Mouse (Mus musculus) hindbrain, embryonic 14.5 days (tissue): Measurements from ENCODE around the gene Atp9a. TPM values are rescaled to one million over a fixed set of nuclear protein-coding genes. Genes with fewer than 3 reads are reported as not detected.
A peak's percentile ranks its signal among the peaks of the same experiment; 100 is the strongest.

Experiments used
- ATAC-seq: fragments of 200-750 bp; cut with Nextera tagmentation; 2 replicates; pipeline ENCODE4 v1.8.0; 2017; ENCODE audit warnings: moderate number of reproducible peaks, mild to moderate bottlenecking, moderate TSS enrichment, moderate library complexity; ENCODE audit not compliant: low FRiP score
- DNase-seq: peaks from one replicate; pipeline ENCODE4 v3.0.0-alpha.2; 2015; ENCODE audit warnings: low spot score
- H3K27ac ChIP-seq: fragments of 300-500 bp; sonication (generic); 2 replicates; pipeline ENCODE4 v1.5.1; 2014; ENCODE audit warnings: mild to moderate bottlenecking, moderate library complexity
- H3K27me3 ChIP-seq: fragments of 300-500 bp; sonication (generic); 2 replicates; pipeline ENCODE4 v1.6.1; 2014; ENCODE audit warnings: mild to moderate bottlenecking, low read length, mixed read lengths; ENCODE audit not compliant: control insufficient read depth, insufficient read depth
- H3K36me3 ChIP-seq: fragments of 300-500 bp; sonication (generic); replicated peaks from 2 replicates; pipeline ENCODE4 v1.6.1; 2014; ENCODE audit not compliant: control insufficient read depth, insufficient read depth
- H3K4me1 ChIP-seq: fragments of 300-500 bp; sonication (generic); replicated peaks from 2 replicates; pipeline ENCODE4 v1.6.1; 2014; ENCODE audit warnings: antibody characterized with exemption, low read length, mixed read lengths; ENCODE audit not compliant: control insufficient read depth, insufficient read depth
- H3K4me2 ChIP-seq: fragments of 300-500 bp; sonication (generic); replicated peaks from 2 replicates; pipeline ENCODE4 v1.6.1; 2014; ENCODE audit warnings: mild to moderate bottlenecking, moderate library complexity
- H3K4me3 ChIP-seq: fragments of 300-500 bp; sonication (generic); replicated peaks from 2 replicates; pipeline ENCODE4 v1.5.1; 2014; ENCODE audit warnings: mild to moderate bottlenecking, low read length
- H3K9ac ChIP-seq: fragments of 300-500 bp; sonication (generic); 2 replicates; pipeline ENCODE4 v1.6.1; 2014
- H3K9me3 ChIP-seq: fragments of 300-500 bp; sonication (generic); 2 replicates; pipeline ENCODE4 v1.6.1; 2016; ENCODE audit warnings: low read length; ENCODE audit not compliant: control insufficient read depth
- WGBS: fragments of 180-500 bp; shearing (Covaris S2); extraction: QIAGEN DNeasy Blood & Tissue Kit; methylation state at CpG from one replicate; pipeline ENCODE4 v1.1.7; 2014; 5-methylcytosine and 5-hydroxymethylcytosine counted together
- polyA plus RNA-seq: library from polyadenylated mRNA; unstranded; fragments of >200 nt; fragmentation: Nextera tagmentation; extraction: Ambion mirVana; gene quantifications from 2 replicates; pipeline ENCODE4 v1.2.1, GENCODE M21; 2014

The Atp9a gene
- polyA plus RNA-seq, 1 experiment from 2014 or later = 77.1 TPM

DNA sequence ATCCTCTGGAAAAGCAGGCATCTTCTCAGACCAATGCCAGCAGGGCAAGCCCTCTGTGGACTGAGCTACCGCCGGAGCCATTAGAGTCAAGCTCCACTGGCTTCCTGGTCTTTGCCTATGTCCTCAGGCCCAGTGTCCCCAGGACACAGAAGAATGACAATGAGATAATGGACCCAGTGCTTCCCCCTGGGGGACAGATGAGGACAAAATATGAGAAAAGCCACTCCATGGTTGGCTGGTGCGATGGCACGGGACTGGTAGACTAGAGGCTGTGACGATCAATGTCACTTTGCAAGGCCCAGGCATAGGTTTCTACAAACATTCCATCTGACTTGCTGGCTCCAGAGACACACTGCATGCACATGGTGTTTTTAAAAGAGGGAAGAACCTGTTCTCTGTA lies 149.2 kb downstream of the Atp9a start:
- no peaks in the 10 kb centered on the region for H3K9me3 ChIP-seq
- DNase-seq = no peak
- H3K36me3 ChIP-seq = no peaks in the 10 kb centered on the region
- no peak overlapping the region for H3K4me2 ChIP-seq
- H3K4me3 ChIP-seq = no peak overlapping the region
- 86% methylated on average over 5 of the region's 5 CpGs for WGBS
- no peak overlapping the region for H3K9ac ChIP-seq
- peaks cover 20% of the 10 kb centered on the region for H3K4me1 ChIP-seq
- H3K27me3 ChIP-seq = peaks cover 31% of the 10 kb centered on the region
- no peak for ATAC-seq
- H3K27ac ChIP-seq = no peak overlapping the region

- 79% methylated on average over 2 of the region's 2 CpGs for WGBS
- Histone ChIP-seq H3K4me1 (peaks cover 20% of the 10 kb centered on the region), H3K36me3 (no peaks in the 10 kb centered on the region), H3K4me2 (no peak overlapping the region), H3K9ac (no peak overlapping the region), H3K9me3 (no peaks in the 10 kb centered on the region), H3K4me3 (no peak overlapping the region), H3K27me3 (peaks cover 31% of the 10 kb centered on the region), H3K27ac (no peak overlapping the region)
- ATAC-seq = no peak
- DNase-seq = no peak
Measured at GRCm38 (mm10) chr2:168591076-168591475, 151.1 kb downstream of the Atp9a start.

- no peak for ATAC-seq
- Histone ChIP-seq H3K4me2 (peak overlapping the region; percentile 53), H3K4me3 (peak overlapping the region; percentile 28), H3K27me3 (peaks cover 31% of the 10 kb centered on the region), H3K27ac (no peak overlapping the region), H3K9me3 (no peaks in the 10 kb centered on the region), H3K36me3 (no peaks in the 10 kb centered on the region), H3K4me1 (peaks cover 20% of the 10 kb centered on the region), H3K9ac (no peak overlapping the region)
- 49% methylated on average over 10 of the region's 10 CpGs for WGBS
- no peak for DNase-seq
Measured at GRCm38 (mm10) chr2:168590556-168590955, 151.7 kb downstream of the Atp9a start.

DNA sequence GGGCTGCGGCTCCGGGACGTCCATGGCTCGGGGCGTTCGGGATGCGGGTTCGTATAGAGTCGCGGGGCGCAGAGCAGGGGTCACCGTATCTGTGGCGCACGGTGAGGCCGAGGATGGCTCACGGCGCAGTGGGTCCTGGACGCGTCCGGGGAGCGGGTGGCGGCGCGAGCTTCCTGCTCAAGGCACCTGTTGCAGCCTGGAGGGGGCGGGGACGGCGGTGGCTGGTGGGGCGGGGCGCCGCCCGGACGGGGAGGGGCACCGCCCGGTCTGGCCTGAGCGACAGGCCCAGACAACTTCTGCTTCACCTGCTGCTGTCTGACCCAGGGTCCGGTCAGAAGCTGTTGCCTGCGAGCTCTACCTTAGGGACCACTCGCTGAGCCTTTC lies 152.0 kb downstream of the Atp9a start:
- ATAC-seq (no peak; the same call in 1 of the 2 replicates), DNase-seq (no peak)
- Histone ChIP-seq H3K9me3 (no peaks in the 10 kb centered on the region), H3K36me3 (no peaks in the 10 kb centered on the region), H3K4me3 (peak overlapping the region; percentile 28), H3K27me3 (peaks cover 31% of the 10 kb centered on the region), H3K4me1 (peaks cover 20% of the 10 kb centered on the region), H3K4me2 (peak overlapping the region; percentile 53), H3K9ac (peak overlapping the region; percentile 18; the same call in 1 of the 2 replicates), H3K27ac (no peak overlapping the region)
- 1% methylated on average over 38 of the region's 38 CpGs for WGBS

DNA sequence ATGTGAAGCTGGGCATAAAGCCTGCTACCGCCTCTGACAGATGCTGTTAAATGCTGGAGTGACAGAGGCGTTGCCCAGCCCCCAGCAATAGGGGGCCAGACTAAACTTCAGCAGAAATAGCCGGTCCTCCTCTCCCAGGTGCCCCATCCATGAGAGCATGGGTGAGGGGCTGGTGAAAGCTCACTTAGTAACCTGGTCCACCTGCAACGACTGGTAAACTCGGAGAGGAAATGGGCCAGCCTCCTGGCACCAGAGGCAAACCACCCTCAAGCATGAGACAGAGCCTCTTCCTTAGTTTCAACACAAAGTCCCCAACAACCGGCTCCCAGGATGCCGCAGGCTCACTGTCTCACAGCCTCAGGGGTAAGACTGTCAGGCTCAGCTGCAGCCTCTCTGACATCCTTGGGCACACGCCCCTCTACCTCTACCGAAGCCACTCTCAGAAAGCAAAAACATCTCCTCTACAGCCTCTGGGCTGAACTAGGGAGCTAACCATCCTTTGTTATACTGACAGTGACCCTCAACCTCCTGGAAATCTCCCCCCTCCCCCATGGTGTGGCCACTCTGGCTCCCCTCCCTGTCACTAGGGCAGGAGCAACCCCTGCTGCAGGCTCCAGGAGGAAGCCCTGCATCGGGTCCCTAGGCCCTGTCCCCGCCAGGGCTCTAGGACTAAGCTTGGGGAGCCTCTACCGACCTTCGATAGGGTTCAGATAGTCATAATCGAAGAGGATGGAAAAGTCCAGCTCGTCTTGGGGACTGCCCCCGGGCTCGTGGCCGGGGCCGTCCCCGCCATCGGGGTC lies 152.6 kb downstream of the Atp9a start:
- H3K27me3 ChIP-seq = peaks cover 31% of the 10 kb centered on the region
- no peaks in the 10 kb centered on the region for H3K9me3 ChIP-seq
- no peak overlapping the region for H3K27ac ChIP-seq
- peak; percentile 57; the same call in 1 of the 2 replicates for ATAC-seq
- no peaks in the 10 kb centered on the region for H3K36me3 ChIP-seq
- H3K4me1 ChIP-seq = peaks cover 20% of the 10 kb centered on the region
- peak overlapping the region; percentile 18; the same call in 1 of the 2 replicates for H3K9ac ChIP-seq
- peak overlapping the region; percentile 53 for H3K4me2 ChIP-seq
- no peak for DNase-seq
- WGBS = 3% methylated on average over 21 of the region's 21 CpGs
- H3K4me3 ChIP-seq = peak overlapping the region; percentile 28

- Histone ChIP-seq H3K4me3 (no peak overlapping the region), H3K4me2 (no peak overlapping the region), H3K27ac (no peak overlapping the region), H3K4me1 (peaks cover 25% of the 10 kb centered on the region), H3K27me3 (peaks cover 31% of the 10 kb centered on the region), H3K9me3 (no peaks in the 10 kb centered on the region), H3K9ac (no peak overlapping the region), H3K36me3 (no peaks in the 10 kb centered on the region)
- DNase-seq (peak; percentile 49), ATAC-seq (no peak)
- WGBS = 47% methylated on average over 11 of the region's 11 CpGs
Measured at GRCm38 (mm10) chr2:168588591-168589367, 153.4 kb downstream of the Atp9a start.

GRCm38 (mm10) chr2:168587159-168587558 lies 155.1 kb downstream of the Atp9a start:
- no peak overlapping the region for H3K27ac ChIP-seq
- peaks cover 31% of the 10 kb centered on the region for H3K27me3 ChIP-seq
- no peak for DNase-seq
- H3K4me3 ChIP-seq = no peak overlapping the region
- no peak overlapping the region for H3K4me2 ChIP-seq
- H3K9ac ChIP-seq = no peak overlapping the region
- H3K36me3 ChIP-seq = no peaks in the 10 kb centered on the region
- H3K9me3 ChIP-seq = no peaks in the 10 kb centered on the region
- 58% methylated on average over 8 of the region's 8 CpGs for WGBS
- H3K4me1 ChIP-seq = peaks cover 25% of the 10 kb centered on the region
- no peak for ATAC-seq

DNA sequence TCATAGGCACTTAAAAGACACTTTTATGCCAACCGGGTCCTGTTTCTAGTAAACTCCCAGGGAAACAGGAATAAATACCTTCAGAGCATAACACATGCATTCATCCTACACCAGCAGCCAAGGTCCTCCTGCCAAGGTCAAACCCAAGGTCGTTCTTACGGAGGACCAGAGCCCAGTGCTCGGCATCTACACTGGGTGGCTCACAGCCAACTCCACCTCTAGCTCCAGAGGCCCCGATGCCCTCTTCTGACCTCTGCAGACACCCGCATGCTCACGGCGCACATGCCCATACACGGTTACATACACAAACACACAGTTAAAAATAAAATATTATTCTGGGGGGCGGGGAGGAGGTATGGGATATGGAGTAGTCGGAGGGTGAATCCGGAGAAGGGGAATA lies 155.7 kb downstream of the Atp9a start:
- no peak for ATAC-seq
- Histone ChIP-seq H3K4me2 (no peak overlapping the region), H3K27ac (no peak overlapping the region), H3K36me3 (no peaks in the 10 kb centered on the region), H3K4me3 (no peak overlapping the region), H3K27me3 (peaks cover 27% of the 10 kb centered on the region), H3K9me3 (no peaks in the 10 kb centered on the region), H3K9ac (no peak overlapping the region), H3K4me1 (peaks cover 25% of the 10 kb centered on the region)
- no peak for DNase-seq
- WGBS = 86% methylated on average over 12 of the region's 12 CpGs

DNA sequence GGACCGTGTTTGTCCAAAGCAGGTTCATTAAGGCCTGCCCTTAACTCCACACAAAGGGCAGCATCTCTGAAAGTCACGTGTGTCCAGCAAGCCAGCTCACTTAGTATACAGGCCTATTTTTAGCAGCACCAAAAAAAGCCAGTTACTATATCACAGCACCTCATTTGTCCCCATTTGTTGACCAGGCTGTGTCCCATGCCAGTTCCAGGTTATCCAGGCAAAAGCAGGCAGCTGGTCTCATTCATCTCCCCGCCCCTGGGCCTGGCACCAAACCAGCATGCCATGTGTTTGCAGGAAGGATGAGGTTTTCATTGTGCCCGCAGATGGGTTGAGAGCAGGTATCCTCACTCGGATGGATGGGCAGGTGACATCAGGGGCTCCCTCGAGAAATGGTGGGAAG lies 157.4 kb downstream of the Atp9a start:
- H3K27ac ChIP-seq = no peak overlapping the region
- ATAC-seq (no peak), DNase-seq (no peak)
- no peaks in the 10 kb centered on the region for H3K9me3 ChIP-seq
- peaks cover 11% of the 10 kb centered on the region for H3K27me3 ChIP-seq
- no peak overlapping the region for H3K9ac ChIP-seq
- WGBS = 59% methylated on average over 6 of the region's 6 CpGs
- no peaks in the 10 kb centered on the region for H3K36me3 ChIP-seq
- peaks cover 30% of the 10 kb centered on the region for H3K4me1 ChIP-seq
- no peak overlapping the region for H3K4me2 ChIP-seq
- H3K4me3 ChIP-seq = no peak overlapping the region
